Mouse (Mus musculus) cerebellum, adult 2 months (tissue): Measurements from ENCODE around the gene Wdr12. TPM values are rescaled to one million over a fixed set of nuclear protein-coding genes. Genes with fewer than 3 reads are reported as not detected.

Experiments
- DNase-seq, 2 experiments: peaks; one replicate each; pipeline ENCODE4 v3.0.0; 2021
- H3K27ac ChIP-seq: fragments of 200-500 bp; 2 replicates; pipeline ENCODE4 v1.5.1; 2012; ENCODE audit warnings: low read length, control low read depth, inconsistent platforms; ENCODE audit not compliant: insufficient read depth
- H3K27me3 ChIP-seq: fragments of 200-500 bp; 2 replicates; pipeline ENCODE4 v1.6.1; 2012; ENCODE audit warnings: inconsistent platforms, mild to moderate bottlenecking, low read length, moderate library complexity; ENCODE audit not compliant: control insufficient read depth, insufficient read depth
- H3K4me1 ChIP-seq: fragments of 200-500 bp; 2 replicates; pipeline ENCODE4 v1.6.1; 2011; ENCODE audit warnings: low read length; ENCODE audit not compliant: control insufficient read depth, insufficient read depth
- H3K4me3 ChIP-seq: fragments of 200-500 bp; replicated peaks from 2 replicates; pipeline ENCODE3; 2011; ENCODE audit warnings: mild to moderate bottlenecking, low read depth, low read length, control low read depth; ENCODE audit not compliant: insufficient read depth
- CTCF ChIP-seq: fragments of 200-500 bp; IDR thresholded peaks from 2 replicates; pipeline ENCODE4 v1.5.1; 2011; ENCODE audit warnings: low read depth, mild to moderate bottlenecking, control low read depth, low read length, moderate library complexity, borderline replicate concordance; ENCODE audit not compliant: insufficient read depth
- POLR2A ChIP-seq: fragments of 200-500 bp; IDR thresholded peaks from 2 replicates; pipeline ENCODE4 v1.6.1; 2011; ENCODE audit warnings: low read length, control low read depth, borderline replicate concordance; ENCODE audit not compliant: insufficient read depth
- WGBS: fragments of 180-500 bp; shearing (Covaris S2); methylation state at CpG from one replicate; pipeline ENCODE4 v1.1.7; 2018; 5-methylcytosine and 5-hydroxymethylcytosine counted together
- polyA plus RNA-seq: library from polyadenylated mRNA; depleted of rRNA; stranded (reverse); fragments of >200 nt; gene quantifications from 2 replicates; pipeline ENCODE4 v1.2.3, GENCODE M21; 2012; rRNA removed

Gene Wdr12
- polyA plus RNA-seq = 20.6 and 22.7 TPM in 2 replicates

DNA sequence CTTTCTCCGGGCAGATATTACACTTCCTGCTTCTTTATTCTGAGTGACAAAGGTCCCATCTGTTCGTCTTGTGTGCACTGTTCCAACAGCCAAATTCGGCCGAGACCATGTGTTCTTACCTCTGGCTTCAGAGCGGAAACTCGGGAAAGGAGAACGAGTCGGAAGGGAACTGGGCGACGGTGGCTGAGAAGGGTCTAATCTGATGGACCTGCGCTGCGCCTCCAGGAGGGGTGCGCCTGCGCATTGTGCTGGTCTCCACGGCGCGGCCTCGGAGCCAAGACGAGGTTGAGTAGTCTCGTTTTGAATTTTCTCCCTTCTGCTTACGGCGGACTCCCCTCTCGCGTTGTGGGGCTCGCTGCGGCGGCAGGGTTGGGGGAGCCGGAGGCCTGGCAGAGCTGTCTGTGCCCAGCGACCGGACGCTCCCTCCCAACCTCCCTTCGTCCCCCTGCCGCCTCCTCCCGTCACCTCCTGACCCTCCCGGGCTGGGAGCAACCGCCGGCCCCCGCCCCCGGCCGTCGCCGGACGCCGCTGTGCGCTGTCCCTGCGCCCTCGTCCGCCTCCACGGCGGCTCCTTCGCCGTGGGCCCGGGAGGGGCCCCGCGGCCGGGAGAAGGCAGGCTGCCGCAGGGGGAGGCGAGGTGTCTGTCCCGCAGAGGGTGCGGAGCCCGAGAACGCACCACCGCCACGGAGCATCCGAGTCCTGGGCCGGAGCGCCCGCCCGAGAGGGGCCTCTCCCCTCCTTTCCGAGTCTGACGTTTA, at the start of gene Wdr12, which contains the start of gene Carf:
Gene Wdr12 (minus strand): TSS at position 622 of the 758 bp plus-strand sequence.
Gene Carf (plus strand): TSS at position 224 of the 758 bp plus-strand sequence.
- peak within 1 kb of the TSS; percentile 57 for H3K4me3 ChIP-seq
- WGBS = under 1% methylated on average over 71 of the region's 71 CpGs
- peak; percentile 98 for DNase-seq
- H3K4me1 ChIP-seq = peaks cover 3% of the 10 kb centered on the region; the same call in 1 of the 2 replicates
- H3K27ac ChIP-seq = peak within 1 kb of the TSS; percentile 82
- TF ChIP-seq CTCF (no peak), POLR2A (peak; percentile 81)
- no peaks in the 10 kb centered on the region for H3K27me3 ChIP-seq

DNA sequence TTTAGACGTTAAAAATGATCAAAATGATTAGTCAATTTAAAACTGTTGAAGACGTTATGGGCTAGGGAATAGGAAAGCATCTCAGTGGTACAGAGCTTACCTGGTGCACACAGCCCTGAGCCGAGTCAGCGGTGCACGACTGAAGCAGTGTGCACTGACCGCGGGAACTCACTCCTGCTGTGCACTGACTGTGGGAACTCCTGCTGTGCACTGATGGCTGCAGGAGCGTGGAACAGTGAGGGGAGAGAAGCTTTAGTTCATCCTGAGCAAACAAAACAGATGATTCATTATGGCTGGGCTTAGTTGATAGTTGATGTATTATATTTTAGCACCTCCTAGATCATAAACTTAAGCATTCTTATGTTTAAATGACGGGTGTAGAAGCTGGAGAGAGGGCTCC, 38.9 kb upstream of the Wdr12 start:
- no peak overlapping the region for H3K27ac ChIP-seq
- TF ChIP-seq CTCF = no peak
- no peak for TF ChIP-seq POLR2A
- WGBS = 36% methylated on average over 9 of the region's 9 CpGs
- no peaks in the 10 kb centered on the region for H3K4me1 ChIP-seq
- no peak overlapping the region for H3K4me3 ChIP-seq
- DNase-seq = no peak
- no peaks in the 10 kb centered on the region for H3K27me3 ChIP-seq

DNA sequence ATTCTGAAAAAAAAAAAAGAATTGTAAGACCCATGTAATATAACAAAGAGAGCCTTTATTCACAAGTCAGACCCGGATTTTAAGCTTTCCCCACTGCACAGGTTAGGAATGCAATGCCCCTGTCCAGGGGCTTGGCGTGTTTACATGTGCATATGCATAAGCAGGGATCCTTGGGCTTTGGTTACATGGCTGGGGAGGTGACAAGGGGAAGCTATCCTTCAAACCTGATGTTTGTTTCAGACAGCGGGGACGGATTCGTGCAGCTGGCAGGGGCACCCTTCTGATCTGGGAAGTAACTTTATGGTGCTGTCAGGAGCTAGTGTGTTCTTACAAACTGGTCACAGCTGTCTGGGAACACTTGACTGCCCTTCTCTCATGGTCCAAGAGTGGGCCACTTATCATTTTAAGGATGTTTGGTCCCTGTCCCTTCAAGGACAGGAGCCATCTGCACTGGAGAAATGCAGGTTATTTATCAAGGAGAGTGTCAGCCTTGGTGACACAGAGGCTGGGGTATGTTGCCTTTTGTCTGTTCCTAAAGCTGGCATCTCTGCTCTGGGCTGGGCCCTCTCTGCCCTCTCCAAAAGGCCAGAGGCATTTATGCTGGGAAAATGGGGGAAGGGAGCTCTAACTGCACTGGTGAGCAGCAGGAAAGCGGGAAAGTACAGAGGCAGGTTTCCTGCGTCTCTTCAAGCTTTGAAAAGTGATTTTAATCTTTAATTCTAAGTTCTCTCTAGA, 19.4 kb upstream of the Wdr12 start:
- DNase-seq = no peak
- Histone ChIP-seq H3K27ac (no peak overlapping the region), H3K27me3 (no peaks in the 10 kb centered on the region), H3K4me3 (no peak overlapping the region), H3K4me1 (no peaks in the 10 kb centered on the region)
- 87% methylated on average over 7 of the region's 7 CpGs for WGBS
- no peak for TF ChIP-seq CTCF
- TF ChIP-seq POLR2A = no peak

DNA sequence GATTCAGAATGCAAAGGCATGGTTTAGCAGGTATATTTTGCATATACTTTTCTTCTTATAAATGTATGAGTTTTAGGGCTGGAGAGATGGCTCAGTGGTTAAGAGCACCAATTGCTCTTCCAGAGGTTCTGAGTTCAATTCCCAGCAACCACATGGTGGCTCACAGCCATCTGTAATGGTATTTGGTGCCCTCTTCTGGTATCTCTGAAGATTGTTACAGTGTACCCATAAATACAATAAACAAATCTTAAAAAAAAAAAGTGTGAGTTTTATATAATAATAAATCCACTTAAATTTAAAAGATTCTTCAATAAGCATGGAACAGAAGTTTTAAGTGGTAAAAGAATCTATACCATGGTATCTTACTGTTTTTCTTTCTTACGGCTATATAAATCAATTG, 6.1 kb upstream of the Wdr12 start:
- DNase-seq = no peak
- 94% methylated on average over 1 of the region's 1 CpGs for WGBS
- H3K4me3 ChIP-seq = no peak overlapping the region
- no peak overlapping the region for H3K27ac ChIP-seq
- H3K4me1 ChIP-seq = no peaks in the 10 kb centered on the region
- H3K27me3 ChIP-seq = no peaks in the 10 kb centered on the region
- no peak for TF ChIP-seq CTCF
- TF ChIP-seq POLR2A = no peak

DNA sequence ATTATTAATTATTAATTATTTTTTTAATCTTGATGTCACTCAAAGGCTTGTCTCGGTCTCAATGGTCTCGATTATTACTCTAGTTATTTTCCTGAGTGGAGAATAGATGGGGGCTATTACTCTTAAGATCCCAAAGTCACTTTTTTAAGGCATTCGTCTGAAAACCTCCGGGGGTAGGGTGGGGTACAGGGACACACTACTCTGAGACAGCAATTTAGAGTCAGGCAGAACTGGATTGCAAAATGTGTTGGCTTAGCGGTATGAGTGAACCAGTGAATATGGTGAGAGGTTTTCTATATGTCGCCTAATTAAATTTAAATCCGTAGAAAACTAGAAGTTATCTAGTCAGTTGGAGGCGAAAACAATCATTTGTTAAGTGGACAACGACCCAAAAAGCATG, 394 bp upstream of the Wdr12 start:
- Histone ChIP-seq H3K4me3 (peak overlapping the region; percentile 57), H3K27ac (no peak overlapping the region), H3K4me1 (peaks cover 3% of the 10 kb centered on the region; the same call in 1 of the 2 replicates), H3K27me3 (no peaks in the 10 kb centered on the region)
- no peak for TF ChIP-seq POLR2A
- TF ChIP-seq CTCF = no peak
- 6% methylated on average over 9 of the region's 9 CpGs for WGBS
- peak; percentile 8 to 16 for DNase-seq

DNA sequence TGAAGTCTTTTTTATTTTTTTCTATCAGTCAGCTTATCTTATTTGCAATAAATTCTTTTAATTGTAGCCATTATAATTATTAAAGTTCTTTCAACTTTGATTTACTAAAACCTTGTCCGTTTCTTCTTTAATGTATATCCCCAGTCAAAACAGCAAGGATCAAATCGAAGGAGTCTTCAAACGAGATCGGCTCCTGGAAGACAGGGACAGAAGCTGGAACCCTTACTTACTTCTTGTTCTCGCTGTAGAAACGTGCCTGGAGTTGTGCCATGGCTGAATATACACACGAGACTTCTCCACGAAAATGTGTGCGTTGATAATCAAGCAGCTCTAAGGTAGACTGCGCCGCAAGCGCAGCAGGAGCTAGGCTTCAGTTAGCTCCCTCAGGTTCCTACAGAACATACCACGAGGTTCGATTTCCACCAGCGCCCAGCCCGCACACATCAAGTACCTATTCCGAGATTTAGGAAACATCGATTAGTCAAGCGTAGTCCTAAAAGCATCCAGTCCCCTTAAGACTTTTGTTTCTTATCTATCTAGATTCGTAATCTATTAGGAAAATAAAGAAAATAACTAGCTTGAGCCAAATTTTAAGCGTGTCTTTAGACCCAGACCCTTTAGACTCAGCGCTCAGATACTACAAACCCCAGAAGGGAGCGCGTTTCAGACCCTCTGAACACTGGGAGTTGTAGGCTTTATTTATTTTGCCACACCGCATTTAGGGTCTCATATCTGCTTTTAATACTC, 995 bp downstream of the Wdr12 start:
- Histone ChIP-seq H3K4me3 (peak overlapping the region; percentile 57), H3K27ac (peak overlapping the region; percentile 51; the same call in 1 of the 2 replicates), H3K4me1 (peaks cover 3% of the 10 kb centered on the region; the same call in 1 of the 2 replicates), H3K27me3 (no peaks in the 10 kb centered on the region)
- peak; percentile 65 to 77 for DNase-seq
- under 1% methylated on average over 25 of the region's 25 CpGs for WGBS
- TF ChIP-seq POLR2A (peak; percentile 51; the same call in 1 of the 2 replicates), CTCF (no peak)

DNA sequence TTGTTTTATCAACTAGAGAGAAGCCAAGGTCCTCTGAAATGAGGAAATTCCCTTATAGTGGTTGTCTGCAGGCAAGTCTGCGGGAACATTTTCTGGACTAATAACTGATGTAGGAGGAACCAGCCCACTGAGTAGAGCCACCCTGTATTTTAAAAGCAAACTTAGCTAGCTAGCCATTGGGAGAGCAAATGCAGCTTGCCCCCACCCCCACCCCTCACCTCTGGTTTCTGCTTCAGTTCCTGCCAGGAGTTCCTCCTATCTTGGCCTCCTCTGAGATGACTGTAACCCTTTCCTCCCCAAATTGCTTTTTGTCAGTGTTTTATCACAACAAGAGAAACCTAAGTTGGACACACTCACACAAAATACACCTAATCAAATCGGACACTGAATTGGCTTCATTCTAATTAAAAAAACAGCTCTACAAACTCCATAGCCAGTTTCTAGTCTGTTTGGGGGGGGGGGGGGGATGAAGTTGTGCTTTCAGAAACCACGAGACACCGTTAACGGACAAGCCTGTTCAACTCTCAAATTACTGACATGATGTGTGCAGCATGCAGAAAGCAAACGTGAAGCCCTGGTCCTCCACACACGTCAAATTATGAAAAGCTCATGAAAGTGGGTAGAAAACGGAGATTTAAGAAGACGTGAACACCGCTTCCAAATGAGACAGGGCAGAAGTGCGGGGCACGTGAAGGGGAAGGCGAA, 1.7 kb downstream of the Wdr12 start:
- TF ChIP-seq POLR2A (no peak), CTCF (no peak)
- DNase-seq = peak; percentile 10 to 13
- Histone ChIP-seq H3K4me3 (peak overlapping the region; percentile 57), H3K27me3 (no peaks in the 10 kb centered on the region), H3K27ac (no peak overlapping the region), H3K4me1 (peaks cover 3% of the 10 kb centered on the region; the same call in 1 of the 2 replicates)
- 7% methylated on average over 13 of the region's 13 CpGs for WGBS
